Mouse (Mus musculus) WW6 (cell line): Measurements from ENCODE around the gene Zp2.

Source experiments
- DNase-seq: peaks from one replicate; pipeline ENCODE4 v3.0.0-alpha.2; 2013; ENCODE audit warnings: low read depth, low spot score

The Zp2 gene

GRCm38 (mm10) chr7:120142743-120143142 lies 2.3 kb downstream of the Zp2 start:
- DNase-seq = no peak

GRCm38 (mm10) chr7:120128951-120129350 lies 16.1 kb downstream of the Zp2 start:
- no peak for DNase-seq

GRCm38 (mm10) chr7:120127686-120128059 lies 17.4 kb downstream of the Zp2 start:
- no peak for DNase-seq

GRCm38 (mm10) chr7:120126976-120127685 lies 18.0 kb downstream of the Zp2 start:
- no peak for DNase-seq

- no peak for DNase-seq
Observed at GRCm38 (mm10) chr7:120124844-120125243, 20.2 kb downstream of the Zp2 start.

- no peak for DNase-seq
Observed at GRCm38 (mm10) chr7:120123776-120124175, 21.3 kb downstream of the Zp2 start.

- no peak for DNase-seq
Observed at GRCm38 (mm10) chr7:120117529-120117928, 27.6 kb downstream of the Zp2 start.

- no peak for DNase-seq
Observed at GRCm38 (mm10) chr7:120116976-120117375, 28.1 kb downstream of the Zp2 start.

GRCm38 (mm10) chr7:120109676-120110075 lies 35.4 kb downstream of the Zp2 start:
- DNase-seq = no peak

- no peak for DNase-seq
Observed at GRCm38 (mm10) chr7:120106356-120106755, 38.7 kb downstream of the Zp2 start.

GRCm38 (mm10) chr7:120104975-120105374 lies 40.1 kb downstream of the Zp2 start:
- no peak for DNase-seq

- no peak for DNase-seq
Observed at GRCm38 (mm10) chr7:120103019-120103567, 42.0 kb downstream of the Zp2 start.

- peak; percentile 54 for DNase-seq
Observed at GRCm38 (mm10) chr7:120102164-120102972, 42.7 kb downstream of the Zp2 start, which contains the start of gene Tmem159. Gene Tmem159, plus strand, starts transcription at chr7:120102353.

GRCm38 (mm10) chr7:120098403-120098802 lies 46.7 kb downstream of the Zp2 start:
- peak; percentile 53 for DNase-seq

GRCm38 (mm10) chr7:120097845-120098244 lies 47.2 kb downstream of the Zp2 start:
- peak; percentile 53 for DNase-seq

- no peak for DNase-seq
Observed at GRCm38 (mm10) chr7:120095180-120095579, 49.9 kb downstream of the Zp2 start, which contains the start of gene Dnah3. Gene Dnah3, minus strand, starts transcription at chr7:120095280.

GRCm38 (mm10) chr7:120094216-120094615 lies 50.9 kb downstream of the Zp2 start:
- no peak for DNase-seq

GRCm38 (mm10) chr7:120093033-120093432 lies 52.1 kb downstream of the Zp2 start:
- no peak for DNase-seq

GRCm38 (mm10) chr7:120080177-120080576 lies 64.9 kb downstream of the Zp2 start:
- DNase-seq = no peak
